Mouse (Mus musculus): ENCODE data around the gene Fbxo34. TPM values are rescaled to one million over a fixed set of nuclear protein-coding genes. Genes with fewer than 3 reads are reported as not detected.
"Not testable (repeated sequence)": the region's sequence is repeated elsewhere in the genome, so short reads cannot be mapped to it uniquely, and the experiment has no call there.

Fbxo34 gene
- polyA plus RNA-seq (2014; fragmentation: Nextera tagmentation; extraction: Ambion mirVana) = 23.5 and 24.4 TPM in 2 replicates

GRCm38 (mm10) chr14:47450121-47450520, at the start of gene Fbxo34:
TSS of gene Fbxo34 (plus strand) at chr14:47450421.
- ATAC-seq (ENCODE audit: low read depth); H3K4me1 ChIP-seq (ENCODE audit: control insufficient read depth, insufficient read depth, low read length): not testable (repeated sequence)

DNA sequence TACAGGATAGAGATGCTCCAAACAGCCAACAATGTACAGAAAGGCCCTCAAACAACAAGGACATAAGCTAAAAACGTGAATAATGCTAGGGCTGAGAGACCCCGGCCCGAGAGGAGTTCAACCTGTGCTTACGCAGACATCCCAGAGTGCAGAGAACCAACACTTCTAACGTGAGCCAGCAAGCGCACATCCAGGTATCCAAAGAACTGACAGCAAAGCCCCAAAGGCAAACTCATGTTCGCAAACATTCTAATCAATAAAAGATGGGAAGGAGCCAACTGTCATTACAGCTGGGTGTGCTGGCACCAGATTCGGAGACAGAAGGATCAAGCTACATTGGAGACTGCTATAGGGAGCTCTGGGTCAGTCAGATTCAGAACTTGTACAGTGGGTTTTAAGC, 47.5 kb upstream of the Fbxo34 start:
- Histone ChIP-seq H3K27me3 (replicated peaks; ENCODE audit: control insufficient read depth, insufficient read depth, low read length) (no peaks in the 10 kb centered on the region), H3K4me2 (ENCODE audit: low read depth, low read length) (no peak overlapping the region), H3K9ac (ENCODE audit: low read depth, low read length) (no peak overlapping the region), H3K36me3 (ENCODE audit: control insufficient read depth, insufficient read depth, low read length) (peaks cover 84% of the 10 kb centered on the region), H3K9me3 (ENCODE audit: control insufficient read depth, low read length) (no peaks in the 10 kb centered on the region), H3K27ac (replicated peaks; ENCODE audit: low read depth, low read length) (no peak overlapping the region), H3K4me3 (ENCODE audit: low read depth, low read length) (no peak overlapping the region), H3K4me1 (ENCODE audit: control insufficient read depth, insufficient read depth, low read length) (no peaks in the 10 kb centered on the region)
- WGBS = 89% methylated on average over 8 of the region's 8 CpGs
- ATAC-seq (ENCODE audit: low read depth) (no peak), DNase-seq (ENCODE audit: low spot score) (no peak)

More at GRCm38 (mm10) chr14:47450121-47450520, at the start of gene Fbxo34:
- not testable (repeated sequence) for DNase-seq (ENCODE audit: low spot score); H3K9me3 ChIP-seq (ENCODE audit: control insufficient read depth, low read length); H3K27me3 ChIP-seq (replicated peaks; ENCODE audit: control insufficient read depth, insufficient read depth, low read length); H3K36me3 ChIP-seq (ENCODE audit: control insufficient read depth, insufficient read depth, low read length); H3K4me2 ChIP-seq (ENCODE audit: low read depth, low read length); H3K27ac ChIP-seq (replicated peaks; ENCODE audit: low read depth, low read length); H3K4me3 ChIP-seq (ENCODE audit: low read depth, low read length); H3K9ac ChIP-seq (ENCODE audit: low read depth, low read length)
- 91% methylated on average over 2 of the region's 5 CpGs for WGBS

DNA sequence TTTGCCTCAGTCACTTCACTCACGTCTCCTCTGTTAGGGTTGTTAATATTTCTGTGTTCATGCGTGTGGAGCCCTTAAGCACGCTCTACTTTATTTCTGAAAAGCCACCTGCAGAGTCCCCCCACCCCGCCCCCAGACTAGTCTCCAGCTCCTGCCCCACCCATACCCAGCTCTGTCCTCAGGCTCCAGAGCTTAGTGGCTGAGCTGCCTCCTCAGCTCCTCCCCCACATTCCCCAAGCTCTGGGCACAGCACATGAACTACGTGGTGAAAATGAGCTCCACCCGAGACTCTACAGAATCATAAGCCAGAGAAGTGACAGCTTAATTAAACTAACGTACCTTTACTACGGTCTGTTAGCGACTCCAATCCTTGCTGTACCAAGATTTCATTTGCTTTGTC, 44.2 kb upstream of the Fbxo34 start:
- 88% methylated on average over 9 of the region's 9 CpGs for WGBS
- ATAC-seq (ENCODE audit: low read depth) = no peak
- Histone ChIP-seq H3K36me3 (ENCODE audit: control insufficient read depth, insufficient read depth, low read length) (peaks cover 92% of the 10 kb centered on the region), H3K4me1 (ENCODE audit: control insufficient read depth, insufficient read depth, low read length) (no peaks in the 10 kb centered on the region), H3K27me3 (replicated peaks; ENCODE audit: control insufficient read depth, insufficient read depth, low read length) (no peaks in the 10 kb centered on the region), H3K4me3 (ENCODE audit: low read depth, low read length) (no peak overlapping the region), H3K9ac (ENCODE audit: low read depth, low read length) (no peak overlapping the region), H3K4me2 (ENCODE audit: low read depth, low read length) (no peak overlapping the region), H3K27ac (replicated peaks; ENCODE audit: low read depth, low read length) (no peak overlapping the region), H3K9me3 (ENCODE audit: control insufficient read depth, low read length) (no peaks in the 10 kb centered on the region)
- peak; percentile 26 for DNase-seq (ENCODE audit: low spot score)

- Histone ChIP-seq H3K9ac (ENCODE audit: low read depth, low read length) (peak overlapping the region; percentile 61), H3K27me3 (replicated peaks; ENCODE audit: control insufficient read depth, insufficient read depth, low read length) (no peaks in the 10 kb centered on the region), H3K4me3 (ENCODE audit: low read depth, low read length) (peak overlapping the region; percentile 55), H3K9me3 (ENCODE audit: control insufficient read depth, low read length) (no peaks in the 10 kb centered on the region), H3K4me2 (ENCODE audit: low read depth, low read length) (peak overlapping the region; percentile 52), H3K27ac (replicated peaks; ENCODE audit: low read depth, low read length) (no peak overlapping the region), H3K4me1 (ENCODE audit: control insufficient read depth, insufficient read depth, low read length) (peaks cover 13% of the 10 kb centered on the region), H3K36me3 (ENCODE audit: control insufficient read depth, insufficient read depth, low read length) (peaks cover 36% of the 10 kb centered on the region)
- ATAC-seq (ENCODE audit: low read depth) = no peak
- DNase-seq (ENCODE audit: low spot score) = no peak
- WGBS = 34% methylated on average over 3 of the region's 3 CpGs
These were observed 32.9 kb upstream of the Fbxo34 start for GRCm38 (mm10) chr14:47417346-47417745.

- 1% methylated on average over 35 of the region's 36 CpGs for WGBS
- Histone ChIP-seq H3K9me3 (ENCODE audit: control insufficient read depth, low read length) (no peaks in the 10 kb centered on the region), H3K36me3 (ENCODE audit: control insufficient read depth, insufficient read depth, low read length) (peaks cover 30% of the 10 kb centered on the region), H3K9ac (ENCODE audit: low read depth, low read length) (peak within 1 kb of the TSS; percentile 61), H3K27ac (replicated peaks; ENCODE audit: low read depth, low read length) (peak within 1 kb of the TSS; percentile 65), H3K4me1 (ENCODE audit: control insufficient read depth, insufficient read depth, low read length) (peaks cover 13% of the 10 kb centered on the region), H3K4me2 (ENCODE audit: low read depth, low read length) (peak within 1 kb of the TSS; percentile 52), H3K4me3 (ENCODE audit: low read depth, low read length) (peak within 1 kb of the TSS; percentile 55), H3K27me3 (replicated peaks; ENCODE audit: control insufficient read depth, insufficient read depth, low read length) (no peaks in the 10 kb centered on the region)
- ATAC-seq (ENCODE audit: low read depth) (peak; percentile 98), DNase-seq (ENCODE audit: low spot score) (peak; percentile 97)
These were observed 32.2 kb upstream of the Fbxo34 start, which contains the start of gene Dlgap5 for GRCm38 (mm10) chr14:47417775-47418665. TSS of gene Dlgap5 (minus strand) at chr14:47418407.

GRCm38 (mm10) chr14:47418666-47418991, 31.6 kb upstream of the Fbxo34 start:
- DNase-seq (ENCODE audit: low spot score) (no peak), ATAC-seq (ENCODE audit: low read depth) (no peak)
- Histone ChIP-seq H3K36me3 (ENCODE audit: control insufficient read depth, insufficient read depth, low read length) (peaks cover 26% of the 10 kb centered on the region), H3K9ac (ENCODE audit: low read depth, low read length) (peak overlapping the region; percentile 59), H3K4me3 (ENCODE audit: low read depth, low read length) (peak overlapping the region; percentile 55), H3K27ac (replicated peaks; ENCODE audit: low read depth, low read length) (peak overlapping the region; percentile 65), H3K9me3 (ENCODE audit: control insufficient read depth, low read length) (no peaks in the 10 kb centered on the region), H3K4me1 (ENCODE audit: control insufficient read depth, insufficient read depth, low read length) (peaks cover 13% of the 10 kb centered on the region), H3K4me2 (ENCODE audit: low read depth, low read length) (peak overlapping the region; percentile 52), H3K27me3 (replicated peaks; ENCODE audit: control insufficient read depth, insufficient read depth, low read length) (no peaks in the 10 kb centered on the region)
- WGBS = 34% methylated on average over 5 of the region's 5 CpGs

- ATAC-seq (ENCODE audit: low read depth) (no peak), DNase-seq (ENCODE audit: low spot score) (no peak)
- WGBS = 71% methylated on average over 9 of the region's 9 CpGs
- peaks cover 13% of the 10 kb centered on the region for H3K4me1 ChIP-seq (ENCODE audit: control insufficient read depth, insufficient read depth, low read length)
- H3K27me3 ChIP-seq (replicated peaks; ENCODE audit: control insufficient read depth, insufficient read depth, low read length) = no peaks in the 10 kb centered on the region
- H3K4me2 ChIP-seq (ENCODE audit: low read depth, low read length) = peak overlapping the region; percentile 52; the same call in 1 of the 2 replicates
- no peaks in the 10 kb centered on the region for H3K9me3 ChIP-seq (ENCODE audit: control insufficient read depth, low read length)
- H3K36me3 ChIP-seq (ENCODE audit: control insufficient read depth, insufficient read depth, low read length) = peaks cover 21% of the 10 kb centered on the region
- H3K9ac ChIP-seq (ENCODE audit: low read depth, low read length) = 0 out of 2 replicates have a peak overlapping the region, but pooled peaks have one; percentile 59
- peak overlapping the region; percentile 65; the same call in 1 of the 2 replicates for H3K27ac ChIP-seq (replicated peaks; ENCODE audit: low read depth, low read length)
- H3K4me3 ChIP-seq (ENCODE audit: low read depth, low read length) = no peak overlapping the region
These were observed 31.1 kb upstream of the Fbxo34 start for GRCm38 (mm10) chr14:47419034-47419625.

DNA sequence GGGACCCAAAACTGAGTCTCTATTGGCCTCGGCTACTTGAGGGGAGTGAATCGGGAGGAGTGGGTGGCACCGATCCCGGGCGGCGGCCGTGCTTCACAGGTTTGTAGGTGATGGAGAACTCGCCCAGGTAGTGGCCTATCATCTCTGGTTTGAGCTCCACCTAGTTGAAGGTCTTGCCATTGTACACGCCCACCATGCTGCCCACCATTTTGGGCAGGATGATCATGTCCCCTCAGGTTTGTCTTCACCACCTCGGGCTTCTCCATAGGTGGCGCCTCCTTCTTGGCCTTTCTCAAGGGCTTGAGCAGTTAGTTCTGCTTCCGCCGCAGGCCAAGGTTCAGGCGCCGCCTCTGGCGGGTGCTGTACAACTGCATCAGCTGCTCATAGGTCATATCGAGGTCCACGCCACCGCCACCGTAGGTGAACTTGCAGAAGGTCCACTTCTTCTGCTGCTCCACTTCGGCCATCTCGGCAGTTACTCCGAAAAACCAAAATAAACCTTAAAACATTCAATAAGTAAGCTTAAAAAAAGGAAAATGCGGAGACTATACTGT, 30.4 kb upstream of the Fbxo34 start:
- Histone ChIP-seq H3K4me3 (ENCODE audit: low read depth, low read length) (no peak overlapping the region), H3K27ac (replicated peaks; ENCODE audit: low read depth, low read length) (no peak overlapping the region), H3K4me2 (ENCODE audit: low read depth, low read length) (no peak overlapping the region), H3K9ac (ENCODE audit: low read depth, low read length) (no peak overlapping the region), H3K27me3 (replicated peaks; ENCODE audit: control insufficient read depth, insufficient read depth, low read length) (no peaks in the 10 kb centered on the region), H3K9me3 (ENCODE audit: control insufficient read depth, low read length) (no peaks in the 10 kb centered on the region), H3K36me3 (ENCODE audit: control insufficient read depth, insufficient read depth, low read length) (peaks cover 16% of the 10 kb centered on the region; the same call in 1 of the 2 replicates), H3K4me1 (ENCODE audit: control insufficient read depth, insufficient read depth, low read length) (peaks cover 13% of the 10 kb centered on the region)
- 88% methylated on average over 24 of the region's 24 CpGs for WGBS
- ATAC-seq (ENCODE audit: low read depth) = no peak
- no peak for DNase-seq (ENCODE audit: low spot score)
